Mouse (Mus musculus) neural tube, embryonic 11.5 days (tissue): Measurements from ENCODE around the gene Psmd5. TPM values are rescaled to one million over a fixed set of nuclear protein-coding genes. Genes with fewer than 3 reads are reported as not detected.
"Not testable (repeated sequence)": the region's sequence is repeated elsewhere in the genome, so short reads cannot be mapped to it uniquely, and the experiment has no call there.

Experiments used
- ATAC-seq: fragments of 200-750 bp; cut with Nextera tagmentation; 2 replicates; pipeline ENCODE4 v1.8.0; 2017; ENCODE audit warnings: moderate number of reproducible peaks, mild to moderate bottlenecking, moderate TSS enrichment, moderate library complexity; ENCODE audit not compliant: insufficient read depth, low FRiP score, low TSS enrichment
- DNase-seq: peaks from one replicate; pipeline ENCODE4 v3.0.0-alpha.2; 2015; ENCODE audit warnings: low spot score
- H3K27ac ChIP-seq: fragments of 300-500 bp; sonication (generic); 2 replicates; pipeline ENCODE4 v1.5.1; 2014; ENCODE audit warnings: low read depth, mild to moderate bottlenecking, low read length
- H3K27me3 ChIP-seq: fragments of 300-500 bp; sonication (generic); 2 replicates; pipeline ENCODE4 v1.6.1; 2014; ENCODE audit warnings: mild to moderate bottlenecking, low read length, mixed read lengths; ENCODE audit not compliant: control insufficient read depth, insufficient read depth
- H3K36me3 ChIP-seq: fragments of 300-500 bp; sonication (generic); 2 replicates; pipeline ENCODE4 v1.6.1; 2014; ENCODE audit warnings: mild to moderate bottlenecking, low read length, moderate library complexity, mixed read lengths; ENCODE audit not compliant: control insufficient read depth, insufficient read depth
- H3K4me1 ChIP-seq: fragments of 300-500 bp; sonication (generic); 2 replicates; pipeline ENCODE4 v1.6.1; 2014; ENCODE audit warnings: low read length, mixed read lengths; ENCODE audit not compliant: control insufficient read depth, insufficient read depth
- H3K4me2 ChIP-seq: fragments of 300-500 bp; sonication (generic); 2 replicates; pipeline ENCODE4 v1.6.1; 2014; ENCODE audit warnings: low read depth, mild to moderate bottlenecking, moderate library complexity
- H3K4me3 ChIP-seq: fragments of 300-500 bp; sonication (generic); 2 replicates; pipeline ENCODE4 v1.5.1; 2014; ENCODE audit warnings: low read depth, low read length
- H3K9ac ChIP-seq: fragments of 300-500 bp; sonication (generic); 2 replicates; pipeline ENCODE4 v1.6.1; 2014; ENCODE audit warnings: mild to moderate bottlenecking, low read length
- H3K9me3 ChIP-seq: fragments of 300-500 bp; sonication (generic); 2 replicates; pipeline ENCODE4 v1.6.1; 2016; ENCODE audit warnings: low read length; ENCODE audit not compliant: control insufficient read depth
- WGBS: fragments of 180-500 bp; shearing (Covaris S2); extraction: QIAGEN DNeasy Blood & Tissue Kit; methylation state at CpG from one replicate; pipeline ENCODE4 v1.1.7; 2014; 5-methylcytosine and 5-hydroxymethylcytosine counted together
- polyA plus RNA-seq: library from polyadenylated mRNA; unstranded; fragments of >200 nt; fragmentation: Nextera tagmentation; extraction: Ambion mirVana; gene quantifications from 2 replicates; pipeline ENCODE4 v1.2.1, GENCODE M21; 2014

The Psmd5 gene
- polyA plus RNA-seq, 1 experiment from 2014 or later: 130 TPM

GRCm38 (mm10) chr2:34843211-34843939 lies 31.4 kb downstream of the Psmd5 start:
- H3K4me1 ChIP-seq: no peaks in the 10 kb centered on the region
- ATAC-seq (no peak), DNase-seq (no peak)
- no peak overlapping the region for H3K9ac ChIP-seq
- H3K27me3 ChIP-seq: no peaks in the 10 kb centered on the region
- no peak overlapping the region for H3K4me2 ChIP-seq
- no peak overlapping the region for H3K4me3 ChIP-seq
- H3K36me3 ChIP-seq: no peaks in the 10 kb centered on the region
- no peak overlapping the region for H3K27ac ChIP-seq
- H3K9me3 ChIP-seq: no peaks in the 10 kb centered on the region
- WGBS: 87% methylated on average over 11 of the region's 11 CpGs

GRCm38 (mm10) chr2:34841706-34842105 lies 33.1 kb downstream of the Psmd5 start:
- ATAC-seq: no peak
- WGBS: 92% methylated on average over 8 of the region's 8 CpGs
- DNase-seq: no peak
- no peaks in the 10 kb centered on the region for H3K9me3 ChIP-seq
- no peak overlapping the region for H3K27ac ChIP-seq
- H3K4me1 ChIP-seq: no peaks in the 10 kb centered on the region
- H3K9ac ChIP-seq: no peak overlapping the region
- H3K27me3 ChIP-seq: no peaks in the 10 kb centered on the region
- H3K36me3 ChIP-seq: no peaks in the 10 kb centered on the region
- H3K4me3 ChIP-seq: no peak overlapping the region
- no peak overlapping the region for H3K4me2 ChIP-seq

DNA sequence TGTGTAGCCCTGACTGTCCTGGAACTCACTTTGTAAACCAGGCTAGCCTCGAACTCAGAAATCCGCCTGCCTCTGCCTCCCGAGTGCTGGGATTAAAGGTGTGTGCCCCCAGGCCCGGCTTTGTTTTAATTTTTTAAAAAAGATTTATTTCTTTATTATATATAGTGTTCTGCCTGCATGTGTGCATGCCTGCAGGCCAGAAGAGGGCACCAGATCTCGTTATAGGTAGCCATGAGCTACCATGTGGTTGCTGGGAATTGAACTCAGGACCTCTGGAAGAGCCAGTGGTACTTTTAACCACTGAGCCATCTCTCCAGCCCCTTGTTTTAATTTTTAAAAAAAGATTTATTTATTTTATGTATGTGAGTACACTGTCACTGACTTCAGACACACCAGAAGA lies 34.6 kb downstream of the Psmd5 start:
- not testable (repeated sequence) for H3K9me3 ChIP-seq, H3K9ac ChIP-seq, H3K4me2 ChIP-seq, DNase-seq, ATAC-seq, H3K36me3 ChIP-seq, H3K4me1 ChIP-seq, H3K27me3 ChIP-seq, H3K27ac ChIP-seq, H3K4me3 ChIP-seq
- 78% methylated on average over 5 of the region's 5 CpGs for WGBS

GRCm38 (mm10) chr2:34835669-34836068 lies 39.1 kb downstream of the Psmd5 start:
- Histone ChIP-seq H3K27ac (no peak overlapping the region), H3K36me3 (no peaks in the 10 kb centered on the region), H3K4me3 (no peak overlapping the region), H3K9me3 (no peaks in the 10 kb centered on the region), H3K4me2 (no peak overlapping the region), H3K27me3 (no peaks in the 10 kb centered on the region), H3K4me1 (no peaks in the 10 kb centered on the region), H3K9ac (no peak overlapping the region)
- DNase-seq (no peak), ATAC-seq (no peak)
- WGBS: 75% methylated on average over 3 of the region's 3 CpGs

DNA sequence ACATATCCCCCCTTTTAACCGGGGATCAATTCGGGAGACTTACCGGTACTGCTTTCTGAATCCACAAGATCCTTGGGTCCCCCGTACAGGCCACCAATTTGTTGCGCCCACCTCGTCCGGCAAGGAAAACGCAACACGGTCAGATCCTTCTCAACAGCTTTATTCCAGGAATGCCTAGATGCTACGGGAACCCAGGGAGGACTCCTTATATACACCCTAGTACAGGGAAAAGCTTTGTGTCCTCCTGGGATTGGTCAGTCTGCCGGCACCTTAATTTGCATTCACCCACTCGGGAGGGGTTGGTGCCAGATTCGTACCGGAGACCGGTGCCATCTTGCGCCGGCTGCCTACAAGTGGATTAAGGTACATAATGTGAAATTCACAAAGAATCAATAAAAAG lies 41.1 kb downstream of the Psmd5 start:
- no peak overlapping the region for H3K27ac ChIP-seq
- H3K4me1 ChIP-seq: no peaks in the 10 kb centered on the region
- H3K36me3 ChIP-seq: no peaks in the 10 kb centered on the region
- H3K4me3 ChIP-seq: no peak overlapping the region
- no peaks in the 10 kb centered on the region for H3K27me3 ChIP-seq
- H3K9me3 ChIP-seq: no peaks in the 10 kb centered on the region
- ATAC-seq: no peak
- H3K9ac ChIP-seq: no peak overlapping the region
- H3K4me2 ChIP-seq: no peak overlapping the region
- no peak for DNase-seq
- WGBS: 90% methylated on average over 17 of the region's 17 CpGs

- not testable (repeated sequence) for H3K4me3 ChIP-seq, H3K36me3 ChIP-seq, H3K9ac ChIP-seq, H3K27me3 ChIP-seq, H3K4me1 ChIP-seq, H3K9me3 ChIP-seq, H3K4me2 ChIP-seq, DNase-seq, H3K27ac ChIP-seq, ATAC-seq
- 75% methylated on average over 11 of the region's 11 CpGs for WGBS
Measured at GRCm38 (mm10) chr2:34832766-34833457, 41.9 kb downstream of the Psmd5 start, which contains the start of gene Gm34653. TSS of gene Gm34653 (plus strand) at chr2:34833007.

- not testable (repeated sequence) for ATAC-seq, H3K4me1 ChIP-seq
- WGBS: 94% methylated on average over 17 of the region's 17 CpGs
Measured at GRCm38 (mm10) chr2:34830066-34830465, 44.7 kb downstream of the Psmd5 start.

GRCm38 (mm10) chr2:34828026-34828425 lies 46.7 kb downstream of the Psmd5 start:
- H3K9ac ChIP-seq: no peak overlapping the region
- no peak for DNase-seq
- H3K27ac ChIP-seq: no peak overlapping the region
- ATAC-seq: no peak
- no peaks in the 10 kb centered on the region for H3K27me3 ChIP-seq
- H3K9me3 ChIP-seq: no peaks in the 10 kb centered on the region
- no peaks in the 10 kb centered on the region for H3K36me3 ChIP-seq
- peaks cover 9% of the 10 kb centered on the region for H3K4me1 ChIP-seq
- H3K4me2 ChIP-seq: no peak overlapping the region
- WGBS: 74% methylated on average over 1 of the region's 1 CpGs
- H3K4me3 ChIP-seq: no peak overlapping the region

More at GRCm38 (mm10) chr2:34830066-34830465, 44.7 kb downstream of the Psmd5 start:
- H3K4me3 ChIP-seq, H3K9ac ChIP-seq, H3K9me3 ChIP-seq, H3K27me3 ChIP-seq, H3K4me2 ChIP-seq, H3K36me3 ChIP-seq, DNase-seq, H3K27ac ChIP-seq: not testable (repeated sequence)

- WGBS: 85% methylated on average over 4 of the region's 4 CpGs
- no peak for ATAC-seq
- H3K27me3 ChIP-seq: no peaks in the 10 kb centered on the region
Measured at GRCm38 (mm10) chr2:34827591-34827990, 47.2 kb downstream of the Psmd5 start.

More at GRCm38 (mm10) chr2:34827591-34827990, 47.2 kb downstream of the Psmd5 start:
- Histone ChIP-seq H3K36me3 (no peaks in the 10 kb centered on the region), H3K9me3 (no peaks in the 10 kb centered on the region), H3K4me3 (no peak overlapping the region), H3K4me1 (peaks cover 9% of the 10 kb centered on the region), H3K9ac (no peak overlapping the region), H3K4me2 (no peak overlapping the region), H3K27ac (no peak overlapping the region)
- no peak for DNase-seq
